ENCODE assay signal across 22 mouse cellular contexts in genomic region chr3:145224040-145224439, GRCm38 (mm10).
"Had no signal": no experiment of that assay in that cellular context is flagged by ENCODE, and none has a peak within 500 bp of the region (broad histone marks: within the 10 kb centered on the region; RNA-seq: fewer than 3 reads in every experiment).

No protein-coding gene starts in this region.

- DNase-seq: forebrain, postnatal 0 days; gastrocnemius, postnatal 14 days; gastrocnemius, postnatal 36 days; heart, adult 11 months; heart, adult 2 months; heart, postnatal 14 days; heart, postnatal 36 days; kidney, adult 11 months; kidney, adult 8-10 months; kidney, postnatal 10 days; kidney, postnatal 25 days; kidney, postnatal 4 days; liver; liver, embryonic 13.5 days had no signal

- H3K4me3 ChIP-seq: heart, adult 2 months; heart, embryonic 13.5 days; heart, embryonic 15.5 days; hindbrain, embryonic 13.5 days; hindbrain, embryonic 15.5 days; layer of hippocampus, adult 2 months; limb, embryonic 10.5 days; limb, embryonic 12.5 days; liver, embryonic 13.5 days had no signal

- ATAC-seq: forebrain, postnatal 0 days; hindbrain, postnatal 0 days had no signal

- H3K27ac ChIP-seq: heart, adult 2 months; heart, embryonic 13.5 days; heart, embryonic 15.5 days; hindbrain, embryonic 13.5 days; hindbrain, embryonic 15.5 days; hindbrain, postnatal 0 days; layer of hippocampus, adult 2 months; limb, embryonic 10.5 days; limb, embryonic 12.5 days; liver, embryonic 13.5 days had no signal
